10 mouse cellular contexts compared by ENCODE assay signal in genomic region chr11:35601652-35602240, GRCm38 (mm10).
DNase-seq lines count a peak whose midpoint lies in the region; ATAC-seq lines count a peak whose summit lies in the region.
"Had no signal": no experiment of that assay in that cellular context is flagged by ENCODE, and none has a peak within 500 bp of the region (broad histone marks: within the 10 kb centered on the region; RNA-seq: fewer than 3 reads in every experiment).

No protein-coding gene starts in this region.

- peaks cover 7% of the 10 kb centered on the region for H3K4me1 ChIP-seq in forebrain, embryonic 16.5 days (replicated peaks; ENCODE audit: control insufficient read depth, insufficient read depth, low read length)
- peaks cover 24% of the 10 kb centered on the region for H3K4me1 ChIP-seq in neural tube, embryonic 12.5 days

- no peak overlapping the region for H3K4me3 ChIP-seq in forebrain, embryonic 16.5 days (replicated peaks; ENCODE audit: low read length)
- H3K4me3 ChIP-seq in neural tube, embryonic 12.5 days: no peak overlapping the region
- H3K4me3 ChIP-seq: left cerebral cortex, adult 2 months had no signal

- no peaks in the 10 kb centered on the region for H3K9me3 ChIP-seq in forebrain, embryonic 16.5 days (ENCODE audit: control insufficient read depth, low read length)
- H3K9me3 ChIP-seq in neural tube, embryonic 12.5 days: no peaks in the 10 kb centered on the region

- no peaks in the 10 kb centered on the region for H3K36me3 ChIP-seq in forebrain, embryonic 16.5 days (ENCODE audit: control insufficient read depth, insufficient read depth)
- no peaks in the 10 kb centered on the region for H3K36me3 ChIP-seq in neural tube, embryonic 12.5 days
- H3K36me3 ChIP-seq: G1E had no signal

- WGBS in forebrain, embryonic 16.5 days: 58% methylated on average over 10 of the region's 10 CpGs
- 52% methylated on average over 10 of the region's 10 CpGs for WGBS in neural tube, embryonic 12.5 days

- peak; percentile 76 for ATAC-seq in forebrain, embryonic 16.5 days
- ATAC-seq in neural tube, embryonic 12.5 days (ENCODE audit: low FRiP score, low read depth): peak; percentile 70; the same call in 1 of the 2 replicates

- 0 out of 2 replicates have a peak, but pooled peaks cover 3% of the 10 kb centered on the region for H3K27me3 ChIP-seq in forebrain, embryonic 16.5 days (replicated peaks; ENCODE audit: control insufficient read depth, insufficient read depth, low read length)
- no peaks in the 10 kb centered on the region for H3K27me3 ChIP-seq in neural tube, embryonic 12.5 days (replicated peaks)

- peak; percentile 40 to 41 for DNase-seq in layer of hippocampus, postnatal 36 days
- no peak for DNase-seq in layer of hippocampus, adult 11-12 months (ENCODE audit: low spot score)
- peak; percentile 38 for DNase-seq in cerebellum, adult 8-10 months
- no peak for DNase-seq in right cerebral cortex, postnatal 10 days (ENCODE audit: low spot score in 2 of 2)
- DNase-seq in yolk sac, embryonic 10.5 days (ENCODE audit: low spot score): no peak
- DNase-seq: heart, postnatal 10 days had no signal

- no peak overlapping the region for H3K27ac ChIP-seq in forebrain, embryonic 16.5 days (ENCODE audit: low read length)
- no peak overlapping the region for H3K27ac ChIP-seq in neural tube, embryonic 12.5 days
- H3K27ac ChIP-seq: left cerebral cortex, adult 2 months had no signal

- H3K4me2 ChIP-seq in forebrain, embryonic 16.5 days (ENCODE audit: low read length): no peak overlapping the region
- no peak overlapping the region for H3K4me2 ChIP-seq in neural tube, embryonic 12.5 days (replicated peaks)

- H3K9ac ChIP-seq in forebrain, embryonic 16.5 days (replicated peaks; ENCODE audit: low read depth, low read length): no peak overlapping the region
- no peak overlapping the region for H3K9ac ChIP-seq in neural tube, embryonic 12.5 days

Comparison
In these comparisons a context has a peak if more than half of its experiments do, and no peak if none do; other contexts are left out.
1. DNase-seq: peak in layer of hippocampus, postnatal 36 days (2 of 2) and cerebellum, adult 8-10 months (single experiment); none in layer of hippocampus, adult 11-12 months (single experiment), right cerebral cortex, postnatal 10 days (0 of 2) and yolk sac, embryonic 10.5 days (single experiment).